Mouse (Mus musculus): ENCODE results near the gene Snx9. TPM values are rescaled to one million over a fixed set of nuclear protein-coding genes. Genes with fewer than 3 reads are reported as not detected.
A peak's percentile ranks its signal among the peaks of the same experiment; 100 is the strongest.

Snx9 gene
- polyA plus RNA-seq, 1 experiment: 35.2 TPM

- Histone ChIP-seq H3K4me1 (peaks cover 60% of the 10 kb centered on the region), H3K4me3 (replicated peaks) (no peak overlapping the region), H3K36me3 (replicated peaks; ENCODE audit: low read length) (peaks cover 7% of the 10 kb centered on the region), H3K9me3 (no peaks in the 10 kb centered on the region), H3K27me3 (replicated peaks) (no peaks in the 10 kb centered on the region)
- TF ChIP-seq FLI1 (IDR thresholded peaks at IDR 0.05; ENCODE audit: low read length) (no peak), GATA1 (IDR thresholded peaks at IDR 0.05; ENCODE audit: borderline replicate concordance, low read length) (no peak)
Observed at GRCm38 (mm10) chr17:5827836-5828582, 13.1 kb upstream of the Snx9 start.

DNA sequence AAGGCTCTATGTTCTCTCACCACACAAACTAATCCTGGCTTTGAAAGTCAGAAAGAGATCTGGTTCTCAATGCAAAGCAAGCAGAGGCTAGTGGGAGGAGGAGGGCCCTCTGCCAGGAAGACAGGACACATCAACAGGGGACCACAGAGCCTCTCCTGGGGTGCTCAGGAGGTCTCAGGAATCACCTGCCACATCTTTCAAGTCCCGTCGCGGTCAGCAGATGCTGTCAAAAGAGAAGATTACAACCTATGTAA lies 12.6 kb upstream of the Snx9 start:
- TF ChIP-seq GATA1 (IDR thresholded peaks at IDR 0.05; ENCODE audit: borderline replicate concordance, low read length): no peak
- Histone ChIP-seq H3K4me3 (replicated peaks) (no peak overlapping the region), H3K4me1 (peaks cover 59% of the 10 kb centered on the region), H3K9me3 (peaks cover under 1% of the 10 kb centered on the region; the same call in 1 of the 2 replicates), H3K36me3 (replicated peaks; ENCODE audit: low read length) (peaks cover 11% of the 10 kb centered on the region), H3K27me3 (replicated peaks) (no peaks in the 10 kb centered on the region)

DNA sequence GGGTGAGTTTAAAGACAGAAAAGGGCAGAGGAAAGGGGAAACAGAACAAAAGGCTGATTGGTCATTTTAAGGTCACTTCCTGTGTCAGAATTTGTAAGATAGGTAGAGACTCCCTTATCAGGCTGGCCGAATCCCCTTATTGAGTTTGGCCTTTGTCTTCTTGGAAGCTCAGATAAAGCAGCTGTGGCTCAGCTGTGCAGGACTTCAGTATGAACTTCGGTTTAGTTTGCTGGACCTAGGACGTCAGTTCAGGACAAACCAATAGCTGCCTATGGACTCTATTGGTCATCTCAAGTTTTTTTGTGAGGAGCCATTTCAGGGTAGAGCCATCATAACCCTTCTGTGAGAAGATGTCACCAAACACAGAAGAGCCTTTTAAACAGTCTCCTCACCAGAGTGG lies 12.2 kb upstream of the Snx9 start:
- no peaks in the 10 kb centered on the region for H3K27me3 ChIP-seq (replicated peaks)
- TF ChIP-seq GATA1 (IDR thresholded peaks at IDR 0.05; ENCODE audit: borderline replicate concordance, low read length): no peak
- peaks cover 58% of the 10 kb centered on the region for H3K4me1 ChIP-seq
- H3K4me3 ChIP-seq (replicated peaks): no peak overlapping the region
- H3K36me3 ChIP-seq (replicated peaks; ENCODE audit: low read length): peaks cover 15% of the 10 kb centered on the region
- H3K9me3 ChIP-seq: peaks cover 4% of the 10 kb centered on the region; the same call in 1 of the 2 replicates

GRCm38 (mm10) chr17:5829930-5830329 lies 11.2 kb upstream of the Snx9 start:
- Histone ChIP-seq H3K36me3 (replicated peaks; ENCODE audit: low read length) (peaks cover 24% of the 10 kb centered on the region), H3K27me3 (replicated peaks) (no peaks in the 10 kb centered on the region), H3K9me3 (peaks cover 9% of the 10 kb centered on the region; the same call in 1 of the 2 replicates), H3K4me1 (peaks cover 65% of the 10 kb centered on the region), H3K4me3 (replicated peaks) (no peak overlapping the region)
- TF ChIP-seq GATA1 (IDR thresholded peaks at IDR 0.05; ENCODE audit: borderline replicate concordance, low read length) (no peak), FLI1 (IDR thresholded peaks at IDR 0.05; ENCODE audit: low read length) (no peak)

- H3K4me1 ChIP-seq: peaks cover 69% of the 10 kb centered on the region
- H3K27me3 ChIP-seq (replicated peaks): no peaks in the 10 kb centered on the region
- TF ChIP-seq FLI1 (IDR thresholded peaks at IDR 0.05; ENCODE audit: low read length): no peak
- TF ChIP-seq GATA1 (IDR thresholded peaks at IDR 0.05; ENCODE audit: borderline replicate concordance, low read length): no peak
Observed at GRCm38 (mm10) chr17:5830382-5830781, 10.7 kb upstream of the Snx9 start.

GRCm38 (mm10) chr17:5830832-5831231 lies 10.3 kb upstream of the Snx9 start:
- Histone ChIP-seq H3K4me1 (peaks cover 70% of the 10 kb centered on the region), H3K9me3 (peaks cover 9% of the 10 kb centered on the region; the same call in 1 of the 2 replicates), H3K27me3 (replicated peaks) (no peaks in the 10 kb centered on the region), H3K36me3 (replicated peaks; ENCODE audit: low read length) (peaks cover 32% of the 10 kb centered on the region), H3K4me3 (replicated peaks) (peak overlapping the region; percentile 62)
- TF ChIP-seq GATA1 (IDR thresholded peaks at IDR 0.05; ENCODE audit: borderline replicate concordance, low read length) (no peak), FLI1 (IDR thresholded peaks at IDR 0.05; ENCODE audit: low read length) (no peak)

More at GRCm38 (mm10) chr17:5830382-5830781, 10.7 kb upstream of the Snx9 start:
- Histone ChIP-seq H3K9me3 (peaks cover 9% of the 10 kb centered on the region; the same call in 1 of the 2 replicates), H3K36me3 (replicated peaks; ENCODE audit: low read length) (peaks cover 28% of the 10 kb centered on the region), H3K4me3 (replicated peaks) (no peak overlapping the region)

GRCm38 (mm10) chr17:5831257-5831806 lies 9.8 kb upstream of the Snx9 start:
- H3K4me3 ChIP-seq (replicated peaks): peak overlapping the region; percentile 14
- no peak for TF ChIP-seq GATA1 (IDR thresholded peaks at IDR 0.05; ENCODE audit: borderline replicate concordance, low read length)
- TF ChIP-seq FLI1 (IDR thresholded peaks at IDR 0.05; ENCODE audit: low read length): no peak
- H3K4me1 ChIP-seq: peaks cover 70% of the 10 kb centered on the region

DNA sequence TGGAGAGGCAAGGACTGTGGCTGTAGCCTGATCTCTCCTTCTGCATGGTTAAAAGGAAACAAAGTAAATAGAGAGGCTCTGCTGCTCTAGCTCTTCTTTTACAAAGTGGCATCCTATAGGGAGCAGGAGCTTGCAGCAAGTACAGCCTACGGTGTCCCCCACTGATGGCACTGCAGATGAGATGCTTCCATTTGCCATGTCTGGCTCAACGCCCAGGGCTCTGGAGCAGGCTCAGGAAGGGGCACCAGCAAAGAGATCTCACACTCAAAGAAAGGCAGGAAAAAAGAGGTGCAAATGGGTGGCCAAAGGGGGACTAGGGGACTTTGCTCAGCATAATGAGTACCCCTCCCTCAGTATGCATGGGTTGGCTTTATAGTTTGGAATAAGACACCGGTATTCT lies 7.0 kb upstream of the Snx9 start:
- Histone ChIP-seq H3K4me3 (replicated peaks) (no peak overlapping the region), H3K4me1 (peaks cover 74% of the 10 kb centered on the region), H3K36me3 (replicated peaks; ENCODE audit: low read length) (peaks cover 49% of the 10 kb centered on the region), H3K27me3 (replicated peaks) (no peaks in the 10 kb centered on the region), H3K9me3 (peaks cover 19% of the 10 kb centered on the region)
- TF ChIP-seq FLI1 (IDR thresholded peaks at IDR 0.05; ENCODE audit: low read length) (no peak), GATA1 (IDR thresholded peaks at IDR 0.05; ENCODE audit: borderline replicate concordance, low read length) (no peak)

More at GRCm38 (mm10) chr17:5831257-5831806, 9.8 kb upstream of the Snx9 start:
- Histone ChIP-seq H3K9me3 (peaks cover 11% of the 10 kb centered on the region), H3K36me3 (replicated peaks; ENCODE audit: low read length) (peaks cover 36% of the 10 kb centered on the region), H3K27me3 (replicated peaks) (no peaks in the 10 kb centered on the region)

DNA sequence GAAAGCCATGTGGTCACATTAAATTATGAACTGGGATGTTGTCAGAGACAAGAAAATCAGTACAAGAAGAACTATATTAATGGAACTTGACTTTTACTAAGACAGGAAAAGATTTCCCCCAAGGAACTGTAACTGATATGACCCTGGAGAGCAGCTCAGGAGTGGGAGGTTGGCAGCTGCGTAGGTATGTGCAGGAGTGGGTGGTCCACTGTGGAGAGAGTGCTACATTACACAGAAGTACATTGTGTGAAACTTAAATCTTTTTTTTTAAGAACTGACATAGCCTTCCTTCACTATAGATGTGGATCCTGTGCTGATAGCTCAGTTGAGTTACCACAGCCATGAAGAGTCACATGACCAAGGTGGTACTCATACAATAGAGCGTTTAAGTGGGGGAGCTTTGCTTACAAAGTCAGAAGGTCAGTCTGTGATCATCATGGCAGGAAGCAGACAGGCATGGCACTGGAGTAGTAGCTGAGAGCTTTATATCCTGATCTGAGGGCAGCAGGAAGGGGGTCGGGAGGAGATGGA lies 6.3 kb upstream of the Snx9 start:
- Histone ChIP-seq H3K9me3 (peaks cover 19% of the 10 kb centered on the region), H3K27me3 (replicated peaks) (no peaks in the 10 kb centered on the region), H3K36me3 (replicated peaks; ENCODE audit: low read length) (peaks cover 51% of the 10 kb centered on the region), H3K4me3 (replicated peaks) (no peak overlapping the region), H3K4me1 (peaks cover 74% of the 10 kb centered on the region)
- TF ChIP-seq GATA1 (IDR thresholded peaks at IDR 0.05; ENCODE audit: borderline replicate concordance, low read length) (no peak), FLI1 (IDR thresholded peaks at IDR 0.05; ENCODE audit: low read length) (no peak)

- peaks cover 58% of the 10 kb centered on the region for H3K4me1 ChIP-seq
- H3K9me3 ChIP-seq: peaks cover 10% of the 10 kb centered on the region
- H3K36me3 ChIP-seq (replicated peaks; ENCODE audit: low read length): peaks cover 35% of the 10 kb centered on the region
- peak overlapping the region; percentile 95 for H3K4me3 ChIP-seq (replicated peaks)
- no peaks in the 10 kb centered on the region for H3K27me3 ChIP-seq (replicated peaks)
- no peak for TF ChIP-seq FLI1 (IDR thresholded peaks at IDR 0.05; ENCODE audit: low read length)
- TF ChIP-seq GATA1 (IDR thresholded peaks at IDR 0.05; ENCODE audit: borderline replicate concordance, low read length): no peak
Observed at GRCm38 (mm10) chr17:5839549-5840240, 1.4 kb upstream of the Snx9 start.
